Mouse (Mus musculus) limb, embryonic 10.5 days (tissue): ENCODE results near the gene Ano8. TPM values are rescaled to one million over a fixed set of nuclear protein-coding genes. Genes with fewer than 3 reads are reported as not detected.
"Not testable (repeated sequence)": the region's sequence is repeated elsewhere in the genome, so short reads cannot be mapped to it uniquely, and the experiment has no call there.

ENCODE experiments used
- DNase-seq: peaks from one replicate; pipeline ENCODE4 v3.0.0-alpha.2; 2017; ENCODE audit warnings: low spot score
- H3K27ac ChIP-seq: fragments of 300-500 bp; sonication (generic); 2 replicates; pipeline ENCODE4 v1.5.1; 2016; ENCODE audit warnings: mild to moderate bottlenecking
- H3K27me3 ChIP-seq: fragments of 300-500 bp; sonication (generic); 2 replicates; pipeline ENCODE4 v1.6.1; 2016; ENCODE audit warnings: low read depth, mild to moderate bottlenecking; ENCODE audit not compliant: poor library complexity, severe bottlenecking
- H3K36me3 ChIP-seq: fragments of 300-500 bp; sonication (generic); 2 replicates; pipeline ENCODE4 v1.6.1; 2016; ENCODE audit warnings: mild to moderate bottlenecking, moderate library complexity
- H3K4me1 ChIP-seq: fragments of 300-500 bp; sonication (generic); 2 replicates; pipeline ENCODE4 v1.6.1; 2016
- H3K4me3 ChIP-seq: fragments of 300-500 bp; sonication (generic); 2 replicates; pipeline ENCODE4 v1.5.1; 2016; ENCODE audit warnings: mild to moderate bottlenecking, moderate library complexity
- H3K9me3 ChIP-seq: fragments of 300-500 bp; sonication (generic); replicated peaks from 2 replicates; pipeline ENCODE4 v1.6.1; 2016; ENCODE audit warnings: mild to moderate bottlenecking
- WGBS: fragments of 180-500 bp; shearing (Covaris S2); methylation state at CpG from one replicate; pipeline ENCODE4 v1.1.7; 2016; 5-methylcytosine and 5-hydroxymethylcytosine counted together
- polyA plus RNA-seq: library from polyadenylated mRNA; unstranded; fragments of >200 nt; fragmentation: Nextera tagmentation; extraction: Ambion mirVana; gene quantifications from 2 replicates; pipeline ENCODE4 v1.2.1, GENCODE M21; 2016

Gene Ano8
- polyA plus RNA-seq, 1 experiment from 2014 or later, result 3.5 TPM

DNA sequence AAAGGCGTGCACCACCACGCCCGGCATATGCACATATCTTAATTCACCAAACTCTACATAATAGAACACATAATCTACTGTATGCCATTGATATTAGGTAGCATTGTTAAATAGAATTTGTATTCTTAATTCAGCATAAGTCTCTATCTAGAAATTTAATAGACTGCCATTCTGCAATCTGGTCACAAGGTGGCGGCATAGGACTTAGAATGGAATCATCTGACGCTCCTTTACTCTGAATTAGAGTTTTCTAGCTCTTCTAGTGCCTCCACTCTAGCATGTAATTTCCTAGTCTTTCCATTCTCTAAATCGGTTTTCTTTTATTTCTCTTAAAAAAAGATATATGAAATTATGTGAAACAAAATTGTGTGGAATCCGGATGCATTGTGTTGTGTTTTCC, 44.4 kb downstream of the Ano8 start:
- WGBS, result under 1% methylated on average over 7 of the region's 7 CpGs
- no peaks in the 10 kb centered on the region for H3K9me3 ChIP-seq
- no peak overlapping the region for H3K4me3 ChIP-seq
- H3K4me1 ChIP-seq, result peaks cover 3% of the 10 kb centered on the region; the same call in 1 of the 2 replicates
- H3K27me3 ChIP-seq, result peaks cover 17% of the 10 kb centered on the region
- no peak overlapping the region for H3K27ac ChIP-seq
- peak; percentile 65 for DNase-seq
- H3K36me3 ChIP-seq, result no peaks in the 10 kb centered on the region

DNA sequence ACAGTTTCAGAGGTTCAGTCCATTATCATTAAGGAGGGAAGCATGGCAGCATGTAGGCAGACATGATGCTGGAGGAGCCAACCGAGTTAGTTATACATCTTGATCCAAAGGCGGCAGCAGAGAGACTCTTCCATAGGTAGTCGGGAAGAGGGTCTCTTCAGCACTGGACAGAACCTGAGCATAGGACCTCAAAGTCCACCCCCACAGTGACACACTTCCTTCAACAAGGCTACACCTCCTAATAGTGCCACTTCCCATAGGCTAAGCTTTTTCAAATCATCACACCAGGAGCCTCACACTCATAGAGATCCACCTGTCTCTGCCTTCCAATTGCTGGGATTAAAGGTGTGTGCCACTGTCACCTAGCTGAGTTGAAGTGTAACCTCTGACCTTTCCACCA, 48.7 kb downstream of the Ano8 start:
- Histone ChIP-seq H3K9me3 (no peaks in the 10 kb centered on the region), H3K27me3 (peaks cover 3% of the 10 kb centered on the region), H3K27ac (no peak overlapping the region), H3K4me1 (peaks cover 3% of the 10 kb centered on the region; the same call in 1 of the 2 replicates), H3K36me3 (no peaks in the 10 kb centered on the region), H3K4me3 (no peak overlapping the region)
- WGBS, result 61% methylated on average over 3 of the region's 3 CpGs
- no peak for DNase-seq

DNA sequence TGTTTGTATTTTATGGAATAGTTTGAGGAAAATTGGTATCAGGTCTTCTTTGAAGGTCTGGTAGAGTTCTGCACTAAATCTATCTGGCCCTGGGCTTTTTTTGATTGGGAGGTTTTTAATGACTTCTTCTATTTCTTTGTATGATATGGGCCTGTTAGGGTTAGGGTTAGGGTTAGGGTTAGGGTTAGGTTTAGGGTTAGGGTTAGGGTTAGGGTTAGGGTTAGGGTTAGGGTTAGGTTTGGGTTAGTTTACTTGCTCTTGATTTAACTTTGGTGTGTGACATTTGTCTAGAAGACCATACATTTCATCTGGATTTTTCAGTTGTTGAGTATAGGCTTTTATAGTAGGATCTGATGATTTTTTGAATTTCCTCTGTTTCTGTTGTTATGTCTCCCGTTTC, 52.8 kb downstream of the Ano8 start:
- not testable (repeated sequence) for H3K4me1 ChIP-seq, H3K9me3 ChIP-seq, DNase-seq, H3K4me3 ChIP-seq, H3K27ac ChIP-seq, H3K27me3 ChIP-seq, H3K36me3 ChIP-seq
- WGBS, result 91% methylated on average over 1 of the region's 1 CpGs

Other genes starting within 250 kb of the Ano8 start
- 29.3 and 35.4 TPM in 2 replicates for gene Myo9b, start 213.2 kb downstream of the Ano8 start, polyA plus RNA-seq
- gene Haus8, start 213.0 kb downstream of the Ano8 start, polyA plus RNA-seq, result 69.3 and 70.7 TPM in 2 replicates
- 92.4 and 95.0 TPM in 2 replicates for gene Use1, start 119.1 kb downstream of the Ano8 start, polyA plus RNA-seq
- gene Ocel1, start 114.7 kb downstream of the Ano8 start, polyA plus RNA-seq, result 4.3 and 5.4 TPM in 2 replicates
- gene Nr2f6, start 104.0 kb downstream of the Ano8 start, polyA plus RNA-seq, result 77.4 and 87.2 TPM in 2 replicates
- 6.6 and 6.9 TPM in 2 replicates for gene Ushbp1, start 90.2 kb downstream of the Ano8 start, polyA plus RNA-seq
- 123 and 131 TPM in 2 replicates for gene Babam1, start 89.1 kb downstream of the Ano8 start, polyA plus RNA-seq
- gene Ankle1, start 80.0 kb downstream of the Ano8 start, polyA plus RNA-seq, result 34.2 and 38.4 TPM in 2 replicates
- gene Abhd8, start 22.3 kb downstream of the Ano8 start, polyA plus RNA-seq, result 61.5 and 75.1 TPM in 2 replicates
- 231 and 263 TPM in 2 replicates for gene Mrpl34, start 21.0 kb downstream of the Ano8 start, polyA plus RNA-seq
- gene Dda1, start 16.8 kb downstream of the Ano8 start, polyA plus RNA-seq, result 130 and 138 TPM in 2 replicates
- gene Gtpbp3, start 2.1 kb upstream of the Ano8 start, polyA plus RNA-seq, result 26.8 and 28.2 TPM in 2 replicates
- gene Plvap, start 25.8 kb upstream of the Ano8 start, polyA plus RNA-seq, result 74.6 and 77.7 TPM in 2 replicates
- 0.65 and 0.78 TPM in 2 replicates for gene Ccdc194, start 39.7 kb upstream of the Ano8 start, polyA plus RNA-seq
- 5.6 TPM in 2 replicates for gene Bst2, start 51.5 kb upstream of the Ano8 start, polyA plus RNA-seq
- gene Mvb12a, start 57.0 kb upstream of the Ano8 start, polyA plus RNA-seq, result 76.2 and 77.5 TPM in 2 replicates
- gene Tmem221, start 72.9 kb upstream of the Ano8 start, polyA plus RNA-seq, result 0.29 and 0.45 TPM in 2 replicates
- gene Nxnl1, start 80.6 kb upstream of the Ano8 start, polyA plus RNA-seq, result not detected in 2 replicates
- 21.3 and 28.8 TPM in 2 replicates for gene Slc27a1, start 82.9 kb upstream of the Ano8 start, polyA plus RNA-seq
- gene Pgls, start 106.2 kb upstream of the Ano8 start, polyA plus RNA-seq, result 241 and 263 TPM in 2 replicates
- gene Fam129c, start 111.7 kb upstream of the Ano8 start, polyA plus RNA-seq, result 2.8 and 4.0 TPM in 2 replicates
- gene Colgalt1, start 125.0 kb upstream of the Ano8 start, polyA plus RNA-seq, result 49.0 and 53.6 TPM in 2 replicates
- gene Unc13a, start 185.8 kb upstream of the Ano8 start, polyA plus RNA-seq, result 0.40 and 0.51 TPM in 2 replicates
- gene Jak3, start 190.3 kb upstream of the Ano8 start, polyA plus RNA-seq, result 3.7 and 4.6 TPM in 2 replicates
- 0.53 and 0.76 TPM in 2 replicates for gene Insl3, start 203.3 kb upstream of the Ano8 start, polyA plus RNA-seq
- 0.67 and 1.2 TPM in 2 replicates for gene B3gnt3, start 215.8 kb upstream of the Ano8 start, polyA plus RNA-seq
- 2.2 and 4.3 TPM in 2 replicates for gene Fcho1, start 239.8 kb upstream of the Ano8 start, polyA plus RNA-seq